1 mouse cellular context compared by ENCODE assay signal in the genomic region with DNA sequence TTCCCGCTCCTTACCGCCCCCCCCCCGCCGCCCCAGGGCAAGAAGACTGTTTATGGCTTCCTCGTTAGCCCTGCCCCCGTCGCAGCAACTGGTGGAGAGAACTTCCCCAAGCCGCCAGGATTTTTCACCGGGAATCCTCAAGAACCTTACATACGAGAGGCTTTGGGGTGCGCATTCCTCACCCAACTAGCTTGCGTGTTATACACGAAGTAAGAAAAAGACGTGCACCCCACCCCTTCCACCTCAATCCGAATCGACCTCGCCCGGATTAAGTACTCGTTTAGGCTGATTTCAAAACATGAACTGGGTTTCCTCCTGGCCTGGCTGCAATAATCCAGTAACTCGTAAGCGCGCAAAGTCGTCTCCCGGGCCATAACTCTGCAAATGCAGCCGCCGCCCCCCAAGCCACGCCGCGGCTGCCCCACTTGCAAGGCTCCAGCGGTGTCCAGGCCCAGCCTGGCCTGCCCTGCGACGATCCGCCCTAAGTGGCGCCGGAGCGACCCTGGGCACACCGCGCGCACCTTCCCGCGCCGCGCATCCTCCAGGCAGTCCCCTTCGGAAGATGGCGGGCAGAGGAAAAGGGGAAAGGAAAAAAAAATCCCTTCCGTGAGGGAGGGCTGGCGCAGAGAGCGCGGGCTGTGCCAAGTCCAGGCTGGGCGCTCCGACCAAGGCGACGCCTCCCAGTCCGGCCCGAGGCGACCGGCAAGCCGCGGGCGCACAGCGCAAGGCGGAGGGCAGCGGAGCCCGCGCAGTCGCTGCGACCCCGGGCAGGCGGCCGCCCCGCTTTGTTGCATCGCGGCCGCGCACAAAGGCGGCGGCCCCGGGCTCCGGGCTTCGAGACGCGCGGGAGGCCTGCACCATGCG.
TF ChIP-seq lines count a peak whose summit lies in the region.

No protein-coding gene starts in this region.

TF ChIP-seq in CH12.LX, 34 proteins besides CTCF, POLR2A, EP300 and RAD21:
- TF ChIP-seq NRF1 (IDR thresholded peaks at IDR 0.05; ENCODE audit: low read depth, low read length), result peak; percentile 44; the same call in 1 of the 2 replicates
- no peak for TF ChIP-seq ZKSCAN1 (IDR thresholded peaks at IDR 0.05; ENCODE audit: borderline replicate concordance, low read depth, low read length)
- no peak for TF ChIP-seq USF2 (conservative IDR thresholded peaks at IDR 0.05; ENCODE audit: low read depth, low read length)
- no peak for TF ChIP-seq TCF12 (IDR thresholded peaks at IDR 0.05; ENCODE audit: low read depth, low read length)
- no peak for TF ChIP-seq SIN3A (IDR thresholded peaks at IDR 0.05; ENCODE audit: low read length)
- no peak for TF ChIP-seq SMC3 (IDR thresholded peaks at IDR 0.05; ENCODE audit: low read depth, low read length)
- no peak for TF ChIP-seq USF1 (IDR thresholded peaks at IDR 0.05; ENCODE audit: low read depth, low read length)
- no peak for TF ChIP-seq KAT2A (IDR thresholded peaks at IDR 0.05; ENCODE audit: insufficient replicate concordance, low read length)
- no peak for TF ChIP-seq BHLHE40 (IDR thresholded peaks at IDR 0.05; ENCODE audit: low read depth, low read length)
- TF ChIP-seq UBTF (IDR thresholded peaks at IDR 0.05; ENCODE audit: low read depth, low read length), result 0 out of 2 replicates have a peak, but pooled peaks have one; percentile 55
- no peak for TF ChIP-seq CHD2 (IDR thresholded peaks at IDR 0.05; ENCODE audit: low read length)
- no peak for TF ChIP-seq ETS1 (conservative IDR thresholded peaks at IDR 0.05; ENCODE audit: low read depth, low read length)
- TF ChIP-seq CHD1 (IDR thresholded peaks at IDR 0.05; ENCODE audit: low read depth, low read length), result no peak
